Mouse (Mus musculus) layer of hippocampus, postnatal 36 days (tissue): ENCODE measurements around the gene N4bp1. TPM values are rescaled to one million over a fixed set of nuclear protein-coding genes. Genes with fewer than 3 reads are reported as not detected.

Experiments used
- DNase-seq, 2 experiments: peaks; one replicate each; pipeline ENCODE4 v3.0.0; 2022
- total RNA-seq, 2 experiments: library from RNA; stranded (reverse); gene quantifications; 2 replicates each; pipeline ENCODE4 v1.2.3; 2021

Gene N4bp1
- total RNA-seq, result 10 to 100 TPM; 38.5 to 40.9 TPM

DNA sequence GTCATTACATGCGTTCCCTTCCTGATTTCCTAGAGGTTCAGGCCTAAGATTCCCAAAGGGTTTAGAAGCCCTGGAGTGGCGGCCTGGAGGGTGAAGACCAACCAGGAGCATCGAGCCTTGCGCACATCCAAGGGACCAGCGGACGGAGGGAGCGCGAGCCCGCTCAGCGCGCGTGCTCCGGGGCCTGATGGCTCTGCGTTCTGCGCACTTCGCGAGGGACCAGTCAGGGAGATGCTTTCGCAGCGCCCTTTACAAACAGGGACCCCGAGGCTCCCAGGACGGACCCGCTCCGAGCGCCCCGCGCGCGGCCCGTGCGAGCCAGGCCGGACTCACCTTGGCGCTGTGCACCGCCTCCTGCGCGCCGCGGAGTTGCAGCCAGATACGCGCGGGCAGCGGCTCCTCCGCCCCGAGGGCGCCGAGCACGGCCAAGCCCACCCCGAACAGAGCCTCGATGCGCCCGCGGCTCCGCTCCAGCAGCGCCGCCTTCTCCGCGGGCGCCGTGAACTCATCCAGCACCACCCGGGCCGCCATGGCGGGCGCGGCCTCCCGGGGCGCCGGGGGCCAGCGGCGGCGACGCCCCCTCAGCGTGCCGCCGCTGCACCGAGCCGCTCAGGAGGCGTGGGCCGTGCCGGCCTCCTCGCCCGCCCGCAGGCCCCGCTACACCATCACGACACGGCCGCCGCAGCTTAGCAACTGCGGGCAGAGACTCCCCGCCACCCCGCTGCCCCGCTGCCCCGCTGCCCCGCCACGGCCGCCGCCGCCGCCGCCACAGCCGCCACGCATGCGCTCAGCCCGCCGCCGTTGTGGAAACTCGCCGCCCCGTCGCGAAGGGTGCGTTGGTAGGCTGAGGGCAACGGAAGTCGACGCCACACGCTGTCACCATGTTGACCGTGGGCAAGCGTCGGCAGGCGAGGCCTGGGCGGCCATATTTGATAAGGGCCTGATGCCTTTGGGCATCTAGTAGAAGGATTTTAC, at the start of gene N4bp1:
N4bp1 (minus strand) TSS at position 770 of the 975 bp plus-strand sequence.
- peak; percentile 89 to 92 for DNase-seq

DNA sequence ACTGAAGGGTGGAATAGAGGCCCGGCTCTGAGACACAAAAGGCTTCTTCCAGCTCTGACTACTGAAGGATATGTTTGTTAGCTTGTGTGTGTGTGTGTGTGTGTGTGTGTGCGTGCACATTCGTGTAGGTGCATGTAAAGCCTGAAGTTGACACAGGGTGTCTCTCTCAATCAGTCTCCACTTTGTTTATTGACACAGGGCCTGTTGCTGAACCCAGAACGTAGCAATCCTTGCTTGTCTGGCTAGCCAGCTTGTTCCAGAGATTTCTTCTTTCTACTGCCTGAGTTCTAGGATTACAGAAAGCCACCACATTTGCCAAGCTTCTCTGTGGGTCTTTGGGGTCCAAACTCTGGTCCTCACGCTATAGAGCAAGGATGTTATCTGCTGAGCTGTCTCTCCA, 49.8 kb upstream of the N4bp1 start:
- DNase-seq, result no peak

DNA sequence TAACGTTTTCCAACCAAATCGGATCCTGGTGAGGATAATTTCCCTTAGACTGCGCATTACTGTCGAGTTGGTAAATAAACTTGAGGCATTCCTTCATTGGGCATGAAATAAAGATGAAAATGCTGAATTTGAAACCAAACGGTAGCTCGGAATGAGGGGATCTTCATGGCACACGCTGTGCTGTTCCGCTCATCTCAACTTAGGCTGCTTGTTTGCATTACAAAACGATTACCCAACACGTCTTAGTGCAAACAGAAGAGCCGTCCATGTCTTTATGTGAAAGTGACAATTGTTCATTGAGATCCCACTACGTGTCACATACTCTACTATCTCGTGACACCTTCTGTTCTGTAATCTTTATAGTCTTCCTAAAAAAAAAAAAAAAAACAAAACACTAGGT, 49.3 kb upstream of the N4bp1 start:
- DNase-seq, result no peak

DNA sequence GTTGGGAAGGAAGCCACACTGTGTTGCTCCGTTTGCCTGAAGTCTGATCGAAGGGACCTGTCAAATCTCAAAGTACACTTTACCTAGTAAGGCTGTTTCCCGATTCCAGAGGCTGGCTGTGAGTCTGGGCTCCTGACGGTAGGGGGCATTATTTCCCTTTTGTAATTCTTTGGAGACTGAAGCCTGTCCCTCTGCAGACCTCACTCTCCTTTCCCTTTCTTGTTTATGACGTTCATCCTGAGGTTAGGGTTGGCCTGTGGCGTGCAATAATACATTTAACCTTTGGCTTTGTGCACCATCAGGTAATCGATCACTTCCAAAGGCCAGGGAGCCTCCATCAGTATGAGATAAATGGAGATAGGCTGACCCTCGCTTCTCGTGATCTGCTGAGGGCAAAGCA, 48.8 kb upstream of the N4bp1 start:
- DNase-seq, result peak; percentile 54 to 55

DNA sequence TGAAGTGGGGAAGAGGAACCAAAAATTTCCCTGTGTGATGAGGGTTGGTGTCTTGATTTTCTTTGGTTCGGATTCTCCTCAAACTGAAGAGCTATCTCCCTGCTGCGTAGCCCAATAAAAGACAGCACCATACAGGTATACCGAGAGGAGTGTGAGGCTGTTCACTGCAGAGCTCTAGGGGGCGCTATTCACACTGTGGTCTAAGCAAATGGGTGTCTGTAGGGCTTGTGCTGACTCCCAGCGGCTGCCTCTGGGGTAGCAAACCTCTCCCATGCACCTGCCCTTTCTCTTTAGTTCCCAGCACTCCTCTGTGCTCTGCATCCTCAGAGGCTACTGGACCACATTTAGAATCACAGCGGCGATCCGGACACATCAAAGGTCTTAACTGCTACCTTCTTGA, 41.2 kb upstream of the N4bp1 start:
- no peak for DNase-seq

DNA sequence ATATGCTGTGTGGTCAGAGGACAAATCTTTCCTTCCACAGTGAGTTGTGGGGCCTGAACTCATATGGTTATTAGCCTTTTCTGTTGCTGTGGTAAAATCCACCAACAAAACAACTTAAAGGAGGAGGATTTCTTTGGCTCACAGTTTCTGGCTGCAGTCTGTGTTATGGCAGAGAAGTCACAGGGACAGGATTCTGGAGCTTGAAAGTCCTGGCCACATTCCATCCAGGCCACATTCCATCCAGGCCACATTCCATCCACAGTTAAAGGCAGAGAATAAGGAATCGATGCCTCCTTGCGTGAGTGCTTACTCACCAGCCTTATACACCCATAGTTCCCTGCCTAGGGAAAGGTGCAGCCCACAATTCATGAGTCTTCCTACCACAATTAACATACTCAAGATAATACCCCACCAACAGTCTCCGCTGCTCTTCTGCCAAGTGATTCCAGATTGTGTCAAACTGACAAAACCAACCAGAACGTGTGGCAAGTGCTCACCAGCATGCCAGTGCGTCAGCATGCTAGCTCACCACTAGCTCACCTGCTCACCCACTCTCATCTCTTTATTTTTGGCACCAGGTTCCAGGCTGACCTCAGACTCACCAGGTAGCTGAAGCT, 38.3 kb upstream of the N4bp1 start:
- no peak for DNase-seq

DNA sequence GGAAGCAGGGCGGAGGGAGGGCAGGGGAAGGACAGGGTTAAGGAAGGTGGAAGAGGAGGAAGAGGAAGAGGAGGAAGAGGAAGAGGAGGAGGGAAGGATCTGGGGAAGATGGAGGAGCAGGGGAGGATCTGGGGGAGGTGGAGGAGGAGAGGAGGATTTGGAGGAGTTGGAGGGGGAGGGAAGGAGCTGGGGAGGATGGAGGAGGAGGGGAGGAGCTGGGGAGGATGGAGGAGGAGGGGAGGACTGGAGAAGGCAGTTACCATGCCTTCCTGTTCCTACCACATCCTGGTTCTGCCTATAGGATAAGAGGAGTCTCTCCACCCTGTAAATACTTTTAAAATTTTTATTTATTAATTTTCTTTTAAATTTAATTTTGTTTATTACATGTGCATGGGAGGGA, 37.6 kb upstream of the N4bp1 start:
- DNase-seq, result no peak

DNA sequence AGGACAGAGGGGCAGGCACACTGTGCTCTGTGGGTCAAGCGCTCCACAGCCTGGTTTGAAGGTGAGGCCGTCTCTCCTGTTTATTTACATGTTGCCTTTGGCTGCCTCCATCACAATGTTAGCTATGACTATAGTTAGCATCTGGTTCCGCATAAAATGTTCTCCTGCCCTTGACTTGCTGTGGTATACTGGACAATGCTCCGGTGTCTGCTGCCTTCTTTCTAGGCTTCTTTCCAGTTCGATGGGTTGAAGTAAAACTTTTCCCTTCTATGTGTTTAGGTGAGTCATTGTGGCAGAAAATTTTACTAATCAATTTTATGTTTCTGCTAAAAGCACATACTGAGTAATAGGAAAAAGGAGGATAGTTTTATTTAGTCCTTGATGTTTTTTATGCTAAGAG, 37.1 kb upstream of the N4bp1 start:
- no peak for DNase-seq

DNA sequence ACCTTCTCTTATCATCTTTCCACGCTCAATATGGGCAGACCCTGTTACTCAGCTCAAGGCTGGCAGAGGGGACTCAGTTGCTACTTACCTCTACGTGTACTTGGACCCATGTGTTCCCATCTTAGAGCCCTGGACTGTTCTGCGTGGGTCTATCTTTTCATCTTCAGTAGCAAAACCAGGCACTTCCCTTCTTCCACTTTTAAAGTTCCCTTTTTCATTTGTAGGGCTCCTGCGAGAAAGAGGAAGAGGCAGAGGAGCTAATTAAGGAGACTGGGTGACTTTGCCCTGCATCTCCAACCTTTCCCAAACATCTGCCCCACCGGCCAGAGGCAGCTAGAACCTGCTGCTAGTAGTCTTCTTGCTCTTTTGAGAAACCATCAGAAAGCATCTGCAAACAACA, 35.9 kb upstream of the N4bp1 start:
- no peak for DNase-seq

DNA sequence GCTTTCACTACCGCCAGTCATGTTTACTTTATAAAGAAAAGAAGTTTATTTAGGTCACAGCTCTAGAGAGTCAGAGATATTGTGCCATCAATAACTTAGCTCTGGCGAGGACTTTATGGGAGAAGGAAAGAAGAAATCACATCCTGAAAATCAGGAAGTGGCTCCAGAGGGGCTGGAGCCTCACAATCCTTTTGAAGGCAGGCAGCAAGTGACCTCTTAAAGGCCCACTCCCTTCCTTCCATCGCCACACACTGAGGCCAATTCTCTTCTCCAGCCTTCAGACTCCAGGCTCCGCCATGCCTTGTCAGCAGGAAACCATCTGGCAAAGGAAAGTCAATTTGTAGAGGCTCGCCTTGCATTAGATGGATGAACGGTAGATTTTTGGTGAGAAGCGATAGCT, 35.4 kb upstream of the N4bp1 start:
- DNase-seq, result no peak

DNA sequence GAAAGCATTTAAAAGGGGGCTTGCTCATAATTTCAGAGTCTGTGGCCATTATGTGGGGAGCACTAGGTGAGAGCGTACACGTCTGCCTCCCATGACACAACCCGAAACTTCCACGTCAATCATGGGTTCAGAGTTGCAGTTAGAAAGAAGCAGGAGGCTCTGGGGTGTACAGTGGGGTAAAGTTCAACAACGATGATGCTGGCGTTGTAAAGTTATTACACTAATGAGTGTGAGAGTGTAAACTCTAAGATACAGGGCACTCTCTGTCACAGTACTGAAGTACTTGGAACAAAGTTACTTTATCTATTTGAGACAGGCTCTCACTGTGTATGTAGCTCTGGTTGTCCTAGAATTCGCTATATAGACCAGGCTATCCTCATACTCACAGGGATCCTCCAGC, 35.0 kb upstream of the N4bp1 start:
- DNase-seq, result no peak

DNA sequence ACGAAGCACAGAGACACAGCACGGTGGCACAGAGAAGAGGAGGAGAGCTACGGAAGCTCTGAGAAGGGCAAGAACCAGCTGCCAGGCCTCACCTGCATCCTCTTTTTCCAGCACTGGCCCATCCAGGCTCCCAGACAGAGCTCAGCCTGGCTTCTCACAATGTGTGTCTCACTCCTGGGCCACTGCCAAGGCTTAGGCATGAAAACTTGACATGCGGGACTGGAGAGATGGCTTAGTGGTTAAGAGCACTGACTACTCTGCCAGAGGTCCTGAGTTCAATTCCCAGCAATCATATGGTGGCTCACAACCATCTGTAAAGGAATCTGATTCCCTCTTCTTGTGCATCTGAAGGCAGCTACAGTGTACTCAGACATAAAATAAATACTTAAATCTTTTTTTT, 34.2 kb upstream of the N4bp1 start:
- no peak for DNase-seq

DNA sequence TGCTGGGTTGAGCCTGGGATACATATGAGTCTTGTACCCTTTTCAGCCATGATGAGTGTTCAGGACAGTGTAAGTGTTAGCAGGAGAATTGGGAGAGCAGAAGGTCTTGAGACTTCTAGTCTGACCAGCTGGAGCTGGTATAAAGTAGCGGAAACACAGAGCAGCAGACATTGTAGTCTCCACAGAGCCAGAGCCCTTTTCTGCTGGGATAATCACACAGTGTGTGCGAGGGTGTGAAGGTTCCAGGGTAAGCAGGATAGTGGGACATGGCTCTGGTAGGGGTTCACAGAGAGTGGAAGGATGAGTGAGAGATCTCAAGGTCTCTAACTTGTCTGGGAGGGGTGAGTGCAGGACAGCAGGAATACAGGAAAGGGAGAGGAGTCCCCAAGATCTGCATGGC, 33.0 kb upstream of the N4bp1 start:
- no peak for DNase-seq

DNA sequence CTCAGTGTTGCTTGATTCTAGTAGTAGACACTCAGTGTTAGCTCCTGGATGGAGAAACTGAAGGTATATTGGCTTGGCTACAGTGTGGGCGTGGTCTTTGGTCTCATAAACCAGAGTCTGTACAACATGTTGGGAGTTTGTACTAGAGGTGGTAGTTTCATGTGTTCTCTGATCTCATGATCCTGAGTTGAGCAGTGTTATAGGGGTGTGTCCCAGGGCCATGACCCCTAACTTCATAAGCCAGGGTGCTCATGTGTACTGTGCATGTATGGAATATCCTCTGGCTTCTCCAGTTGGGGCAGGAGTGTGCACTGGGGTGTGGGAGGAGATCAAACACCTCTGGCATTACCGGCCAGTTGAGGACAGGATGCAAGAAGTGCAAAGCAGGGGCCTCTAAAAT, 32.6 kb upstream of the N4bp1 start:
- DNase-seq, result no peak

DNA sequence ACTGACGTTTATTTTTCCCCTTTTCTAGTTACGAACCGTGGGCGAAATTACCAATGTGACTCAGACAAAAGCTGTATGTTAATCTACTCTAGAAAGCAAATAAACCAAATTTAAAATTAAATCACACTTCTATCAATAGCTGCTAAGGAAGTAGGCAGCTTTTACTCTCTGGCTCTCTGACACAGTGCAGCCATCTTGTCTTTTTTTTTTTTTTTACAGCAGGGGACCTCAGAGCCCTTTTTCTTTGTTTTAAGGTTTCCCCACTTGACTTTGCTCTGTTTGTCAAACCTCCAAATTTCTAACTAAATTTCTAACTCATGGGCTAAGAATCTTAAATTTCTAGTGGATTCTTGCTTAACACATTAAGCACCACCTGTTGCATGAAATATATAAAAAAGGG, 31.3 kb upstream of the N4bp1 start:
- no peak for DNase-seq

DNA sequence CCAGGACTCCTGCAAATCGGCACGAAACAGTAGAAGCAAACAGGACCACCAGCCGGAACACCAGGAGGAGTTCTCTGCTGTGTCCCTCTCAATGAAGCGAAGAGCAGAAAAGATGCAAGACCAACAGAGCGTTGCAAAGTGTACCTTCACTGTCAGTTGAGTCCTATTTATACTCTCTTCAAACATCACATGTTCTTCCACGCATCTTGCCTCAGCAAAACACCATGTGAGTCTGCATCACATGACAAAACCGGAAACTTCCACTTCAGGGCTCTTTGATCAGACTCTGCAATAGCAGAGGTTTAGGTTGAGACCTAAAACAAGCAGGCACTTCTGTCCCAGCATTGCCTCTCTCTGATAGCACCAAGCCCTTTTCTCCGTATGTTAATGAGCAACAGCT, 26.1 kb upstream of the N4bp1 start:
- no peak for DNase-seq

DNA sequence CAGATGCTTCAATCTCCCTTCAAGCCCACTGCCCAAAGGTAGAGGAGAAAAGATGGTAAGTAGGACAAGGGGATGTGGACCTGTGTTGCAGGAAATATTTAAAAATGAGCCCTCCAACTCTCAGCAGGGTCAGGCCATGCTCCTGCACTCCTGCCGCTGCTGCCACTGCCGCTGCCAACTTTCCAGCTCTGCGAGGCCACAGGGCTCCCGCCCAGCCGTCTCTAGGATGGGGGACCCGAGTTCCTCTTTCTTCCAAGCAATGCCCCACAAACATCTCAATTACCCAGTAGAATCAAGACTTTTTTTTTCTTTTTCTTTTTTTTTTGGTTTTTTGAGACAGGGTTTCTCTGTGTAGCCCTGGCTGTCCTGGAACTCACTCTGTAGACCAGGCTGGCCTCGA, 25.2 kb upstream of the N4bp1 start:
- DNase-seq, result no peak

DNA sequence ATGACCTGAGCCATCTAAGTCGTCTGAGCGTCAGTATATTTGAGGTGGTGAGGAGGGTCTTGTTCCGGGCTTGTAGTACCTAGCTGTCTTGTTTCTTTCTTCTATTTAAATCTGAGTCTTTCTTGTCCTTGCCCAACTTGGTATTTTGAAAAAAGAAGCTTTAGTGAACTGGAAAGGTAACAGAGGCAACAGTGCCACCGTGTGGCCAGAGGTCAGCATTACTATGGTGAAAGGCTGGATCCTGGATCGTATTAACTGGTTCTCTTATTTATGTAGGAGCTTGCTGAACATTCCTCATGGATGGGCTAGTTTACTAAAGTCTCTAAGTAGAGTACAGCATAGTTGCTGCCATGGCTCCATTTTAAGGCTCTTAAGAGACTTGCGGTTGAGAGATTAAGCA, 23.5 kb upstream of the N4bp1 start:
- peak; percentile 66 to 77 for DNase-seq

DNA sequence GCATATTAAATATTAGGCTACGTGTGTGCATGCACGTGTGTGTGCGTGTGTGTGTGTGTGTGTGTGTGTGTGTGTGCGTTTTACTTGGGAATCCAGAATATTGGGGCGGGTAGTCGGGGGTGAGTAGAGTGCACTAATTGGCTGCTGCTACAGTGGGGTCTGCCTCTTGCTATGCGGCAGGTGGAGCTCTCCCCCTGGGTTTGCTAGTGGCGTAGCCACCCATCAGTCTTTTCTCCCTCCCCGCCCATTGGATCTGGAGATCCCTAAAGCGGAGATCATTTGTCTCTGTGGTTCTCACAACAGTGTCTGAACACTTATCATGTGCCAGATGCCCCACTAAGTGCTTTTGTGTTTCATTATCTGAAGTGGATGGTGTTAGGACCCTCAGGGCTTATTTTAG, 19.9 kb upstream of the N4bp1 start:
- no peak for DNase-seq

DNA sequence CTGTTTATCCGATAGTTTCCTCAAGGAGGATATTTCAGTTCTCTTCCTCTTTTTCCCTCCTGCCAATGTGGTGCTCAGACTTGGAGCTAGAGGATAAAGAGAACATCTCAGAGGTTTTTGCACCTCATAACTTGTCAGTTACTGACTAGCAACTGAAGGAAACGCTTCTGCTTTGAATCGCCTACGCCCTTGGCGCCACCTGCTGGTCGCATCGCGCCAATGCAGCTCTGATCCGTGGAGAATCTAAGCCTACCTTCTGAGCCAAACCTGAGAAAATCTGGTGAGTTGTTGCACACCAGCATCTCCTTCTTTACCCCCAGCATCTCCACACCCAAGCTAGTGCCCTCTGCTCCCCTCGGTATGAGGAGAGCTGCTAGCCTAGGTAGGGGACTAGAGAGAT, 18.0 kb upstream of the N4bp1 start:
- peak; percentile 80 to 82 for DNase-seq

DNA sequence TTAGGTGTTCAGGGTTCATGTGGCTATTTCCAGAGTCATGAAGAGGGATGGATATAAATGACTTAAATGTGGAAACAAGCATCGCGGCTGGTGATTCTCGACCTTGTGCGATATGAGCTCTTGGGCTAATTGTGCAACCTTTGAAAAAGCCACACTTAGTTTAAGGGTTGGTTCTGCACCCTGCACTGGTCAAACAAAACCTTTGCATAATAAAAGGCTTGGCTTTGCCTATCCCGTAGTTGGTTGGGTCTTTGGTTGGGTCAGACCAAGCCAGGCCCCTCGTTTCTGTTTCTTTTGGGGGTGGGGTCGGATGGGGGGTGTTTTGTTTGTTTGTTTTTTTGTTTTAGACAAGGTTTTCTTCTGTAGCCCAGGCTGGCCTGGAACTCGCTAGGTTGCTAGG, 17.6 kb upstream of the N4bp1 start:
- DNase-seq, result no peak

DNA sequence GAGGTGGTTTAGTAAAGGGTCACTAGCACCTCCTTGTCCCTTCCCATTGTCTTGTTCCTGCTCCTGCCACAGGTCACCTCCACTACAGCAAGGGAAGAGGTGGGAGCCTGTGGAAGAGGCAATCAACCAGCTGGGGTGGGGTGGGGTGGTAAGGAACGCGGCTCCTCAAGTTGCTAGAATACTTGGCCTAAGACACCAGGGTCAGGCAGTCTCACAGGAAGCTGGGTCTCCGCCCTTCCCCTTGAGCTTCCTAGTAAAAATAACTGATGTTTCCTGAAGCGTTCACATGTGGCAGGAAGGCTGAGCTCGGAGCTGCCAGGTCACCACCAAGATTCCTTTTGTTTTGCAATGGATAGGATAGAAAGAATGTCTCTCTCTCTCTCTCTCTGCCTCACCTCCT, 16.9 kb upstream of the N4bp1 start:
- DNase-seq, result no peak

DNA sequence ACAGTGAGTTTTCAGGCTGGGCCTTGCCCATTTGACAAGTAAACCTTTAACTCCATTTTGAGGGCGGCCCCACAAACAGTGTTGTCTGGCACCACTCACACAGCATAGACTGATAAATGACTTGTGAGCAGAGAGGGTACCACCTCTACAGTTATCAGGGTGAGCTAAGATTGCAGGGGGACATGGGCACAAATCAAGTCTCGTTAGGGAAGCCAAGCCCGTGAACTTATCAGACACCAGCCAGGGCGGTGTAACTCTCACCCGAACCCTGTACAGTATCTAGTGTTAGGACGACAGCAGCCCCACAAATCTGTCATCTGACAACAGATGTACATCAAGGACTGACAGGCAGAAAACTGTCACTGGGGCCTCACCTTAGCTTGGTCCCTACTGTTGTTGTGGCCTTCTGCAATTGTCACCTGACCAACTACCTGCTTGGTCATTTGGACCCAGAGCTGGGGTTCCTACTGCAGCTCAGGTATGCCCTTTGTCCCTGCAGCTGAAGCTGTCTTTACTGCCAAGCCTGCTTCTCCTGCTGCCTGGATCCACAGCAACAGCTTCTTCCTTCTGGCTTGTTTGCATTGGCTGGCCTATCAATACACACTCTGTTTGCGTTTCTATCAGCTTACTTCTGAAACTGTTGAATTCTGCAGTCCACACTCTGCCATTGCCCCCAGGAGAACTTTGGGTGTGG, 12.8 kb upstream of the N4bp1 start:
- DNase-seq, result no peak

DNA sequence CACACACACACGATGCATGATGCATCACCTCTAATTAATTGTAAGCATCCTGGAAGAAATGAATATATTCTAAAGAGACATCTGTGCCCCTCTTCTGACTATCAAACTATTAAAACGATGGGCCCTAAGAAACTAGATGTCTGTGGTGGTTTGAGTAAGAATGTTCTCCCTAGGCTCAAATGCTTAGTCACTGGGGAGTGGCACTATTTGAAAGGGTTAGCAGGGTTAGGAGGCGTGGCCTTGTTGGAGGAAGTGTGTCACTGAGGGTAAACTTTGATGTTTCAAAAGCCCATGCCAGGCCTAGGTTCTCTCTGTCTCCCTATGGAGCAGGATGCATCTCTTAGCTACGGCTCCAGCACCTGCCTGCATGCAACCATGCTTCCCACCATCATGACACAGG, 10.3 kb upstream of the N4bp1 start:
- no peak for DNase-seq
